Mouse (Mus musculus): ENCODE data around the gene Ttll1. TPM values are rescaled to one million over a fixed set of nuclear protein-coding genes. Genes with fewer than 3 reads are reported as not detected.

Gene Ttll1
- polyA plus RNA-seq, 1 experiment from 2014 or later, result 12.6 TPM

DNA sequence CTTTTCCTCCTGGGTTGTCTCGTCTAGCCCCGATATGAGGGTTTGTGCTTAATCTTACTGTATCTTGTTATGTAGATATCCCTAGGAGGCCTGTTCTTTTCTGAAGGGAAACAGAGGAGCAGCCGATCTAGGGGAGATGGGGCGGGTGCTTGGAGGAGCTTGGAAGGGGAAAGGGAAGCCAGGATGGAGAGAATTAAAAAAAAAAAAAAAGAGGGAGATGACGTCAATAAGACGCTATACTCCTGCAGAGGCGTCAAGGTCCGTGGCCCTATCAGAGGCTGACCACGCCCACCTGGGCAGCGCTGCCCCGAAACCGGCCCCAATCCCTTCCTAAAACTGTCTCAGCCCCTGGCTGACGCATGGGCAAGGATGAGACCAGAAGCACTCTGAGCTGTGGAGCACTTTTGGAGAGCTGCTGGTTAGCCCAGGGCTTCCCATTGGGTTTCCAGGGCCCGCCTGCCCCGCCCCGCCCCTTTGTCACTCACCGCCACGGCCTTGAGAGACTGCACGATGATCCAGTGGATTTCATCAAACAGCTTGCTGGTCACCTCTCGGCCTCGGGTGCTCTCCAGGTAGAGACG, 14.8 kb downstream of the Ttll1 start:
- 64% methylated on average over 22 of the region's 22 CpGs for WGBS
- Histone ChIP-seq H3K4me2 (ENCODE audit: low read length) (no peak overlapping the region), H3K9ac (ENCODE audit: low read length) (no peak overlapping the region), H3K4me1 (replicated peaks; ENCODE audit: control insufficient read depth, insufficient read depth, low read length) (no peaks in the 10 kb centered on the region), H3K36me3 (ENCODE audit: control insufficient read depth, insufficient read depth, low read length) (peaks cover 16% of the 10 kb centered on the region), H3K27me3 (replicated peaks; ENCODE audit: control insufficient read depth, insufficient read depth, low read length) (no peaks in the 10 kb centered on the region), H3K4me3 (ENCODE audit: low read depth, low read length) (no peak overlapping the region), H3K9me3 (ENCODE audit: control insufficient read depth, low read length) (no peaks in the 10 kb centered on the region), H3K27ac (ENCODE audit: low read depth) (no peak overlapping the region)
- DNase-seq (ENCODE audit: low spot score) (no peak), ATAC-seq (replicated peaks; ENCODE audit: low FRiP score, low TSS enrichment, low read depth) (no peak)

GRCm38 (mm10) chr15:83495195-83495594, 15.5 kb downstream of the Ttll1 start:
- ATAC-seq (replicated peaks; ENCODE audit: low FRiP score, low TSS enrichment, low read depth) (no peak), DNase-seq (ENCODE audit: low spot score) (no peak)
- Histone ChIP-seq H3K9ac (ENCODE audit: low read length) (no peak overlapping the region), H3K4me1 (replicated peaks; ENCODE audit: control insufficient read depth, insufficient read depth, low read length) (no peaks in the 10 kb centered on the region), H3K4me3 (ENCODE audit: low read depth, low read length) (no peak overlapping the region), H3K9me3 (ENCODE audit: control insufficient read depth, low read length) (no peaks in the 10 kb centered on the region), H3K27me3 (replicated peaks; ENCODE audit: control insufficient read depth, insufficient read depth, low read length) (no peaks in the 10 kb centered on the region), H3K36me3 (ENCODE audit: control insufficient read depth, insufficient read depth, low read length) (peaks cover 18% of the 10 kb centered on the region), H3K27ac (ENCODE audit: low read depth) (no peak overlapping the region), H3K4me2 (ENCODE audit: low read length) (no peak overlapping the region)
- WGBS, result 86% methylated on average over 3 of the region's 3 CpGs

GRCm38 (mm10) chr15:83494572-83494920, 16.1 kb downstream of the Ttll1 start:
- Histone ChIP-seq H3K9ac (ENCODE audit: low read length) (no peak overlapping the region), H3K4me2 (ENCODE audit: low read length) (no peak overlapping the region), H3K36me3 (ENCODE audit: control insufficient read depth, insufficient read depth, low read length) (peaks cover 18% of the 10 kb centered on the region), H3K4me1 (replicated peaks; ENCODE audit: control insufficient read depth, insufficient read depth, low read length) (no peaks in the 10 kb centered on the region), H3K9me3 (ENCODE audit: control insufficient read depth, low read length) (no peaks in the 10 kb centered on the region), H3K4me3 (ENCODE audit: low read depth, low read length) (no peak overlapping the region), H3K27ac (ENCODE audit: low read depth) (no peak overlapping the region), H3K27me3 (replicated peaks; ENCODE audit: control insufficient read depth, insufficient read depth, low read length) (no peaks in the 10 kb centered on the region)
- WGBS, result 57% methylated on average over 6 of the region's 6 CpGs
- DNase-seq (ENCODE audit: low spot score) (no peak), ATAC-seq (replicated peaks; ENCODE audit: low FRiP score, low TSS enrichment, low read depth) (no peak)

DNA sequence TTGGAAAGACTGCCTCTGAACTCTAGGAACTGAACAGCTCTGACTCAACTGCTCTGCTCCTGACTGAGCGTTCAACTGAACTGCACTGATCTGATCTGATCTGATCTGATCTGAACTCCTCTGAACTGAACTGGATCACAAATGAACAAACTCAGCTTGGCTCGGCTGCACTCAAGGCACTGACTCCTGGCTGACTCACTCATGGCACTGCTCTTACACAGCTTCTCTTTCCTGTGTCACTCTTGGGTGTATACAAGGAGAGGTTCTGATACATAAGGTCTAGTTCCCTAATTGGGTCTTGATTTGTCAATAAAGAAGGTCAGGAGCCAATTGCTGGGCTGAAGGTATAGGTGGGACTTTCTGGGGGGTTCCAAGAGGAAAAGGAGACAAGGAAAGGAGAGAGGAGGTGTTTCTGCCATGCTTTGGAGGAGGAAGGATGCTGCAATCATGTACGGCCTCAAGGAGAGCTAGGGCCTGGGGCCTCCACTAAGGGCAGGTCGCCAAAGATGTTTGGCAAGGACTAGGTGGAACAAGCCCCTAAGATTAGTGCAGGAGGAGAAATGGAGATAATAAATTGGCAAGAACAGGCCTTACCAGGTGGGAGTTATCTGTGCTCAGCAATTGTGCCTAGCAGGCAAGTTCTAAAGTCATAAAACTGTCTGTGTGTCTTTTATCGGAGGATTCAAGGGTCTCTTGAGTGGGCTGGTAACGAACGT, 16.7 kb downstream of the Ttll1 start:
- Histone ChIP-seq H3K9me3 (ENCODE audit: control insufficient read depth, low read length) (no peaks in the 10 kb centered on the region), H3K9ac (ENCODE audit: low read length) (no peak overlapping the region), H3K4me1 (replicated peaks; ENCODE audit: control insufficient read depth, insufficient read depth, low read length) (no peaks in the 10 kb centered on the region), H3K36me3 (ENCODE audit: control insufficient read depth, insufficient read depth, low read length) (peaks cover 18% of the 10 kb centered on the region), H3K4me2 (ENCODE audit: low read length) (no peak overlapping the region), H3K27ac (ENCODE audit: low read depth) (no peak overlapping the region), H3K4me3 (ENCODE audit: low read depth, low read length) (no peak overlapping the region), H3K27me3 (replicated peaks; ENCODE audit: control insufficient read depth, insufficient read depth, low read length) (no peaks in the 10 kb centered on the region)
- DNase-seq (ENCODE audit: low spot score), result no peak
- WGBS, result 67% methylated on average over 7 of the region's 7 CpGs
- ATAC-seq (replicated peaks; ENCODE audit: low FRiP score, low TSS enrichment, low read depth), result no peak

GRCm38 (mm10) chr15:83491891-83492290, 18.8 kb downstream of the Ttll1 start:
- Histone ChIP-seq H3K4me2 (ENCODE audit: low read length) (no peak overlapping the region), H3K9me3 (ENCODE audit: control insufficient read depth, low read length) (no peaks in the 10 kb centered on the region), H3K27ac (ENCODE audit: low read depth) (no peak overlapping the region), H3K4me1 (replicated peaks; ENCODE audit: control insufficient read depth, insufficient read depth, low read length) (no peaks in the 10 kb centered on the region), H3K4me3 (ENCODE audit: low read depth, low read length) (no peak overlapping the region), H3K36me3 (ENCODE audit: control insufficient read depth, insufficient read depth, low read length) (peaks cover 8% of the 10 kb centered on the region; the same call in 1 of the 2 replicates), H3K27me3 (replicated peaks; ENCODE audit: control insufficient read depth, insufficient read depth, low read length) (no peaks in the 10 kb centered on the region), H3K9ac (ENCODE audit: low read length) (no peak overlapping the region)
- DNase-seq (ENCODE audit: low spot score), result no peak
- WGBS, result 53% methylated on average over 5 of the region's 5 CpGs
- ATAC-seq (replicated peaks; ENCODE audit: low FRiP score, low TSS enrichment, low read depth), result no peak

GRCm38 (mm10) chr15:83489471-83489870, 21.2 kb downstream of the Ttll1 start:
- H3K4me2 ChIP-seq (ENCODE audit: low read length), result no peak overlapping the region
- WGBS, result 92% methylated on average over 20 of the region's 20 CpGs
- H3K27ac ChIP-seq (ENCODE audit: low read depth), result no peak overlapping the region
- DNase-seq (ENCODE audit: low spot score) (no peak), ATAC-seq (replicated peaks; ENCODE audit: low FRiP score, low TSS enrichment, low read depth) (no peak)
- no peaks in the 10 kb centered on the region for H3K27me3 ChIP-seq (replicated peaks; ENCODE audit: control insufficient read depth, insufficient read depth, low read length)
- peaks cover 5% of the 10 kb centered on the region; the same call in 1 of the 2 replicates for H3K36me3 ChIP-seq (ENCODE audit: control insufficient read depth, insufficient read depth, low read length)
- no peaks in the 10 kb centered on the region for H3K4me1 ChIP-seq (replicated peaks; ENCODE audit: control insufficient read depth, insufficient read depth, low read length)
- H3K9ac ChIP-seq (ENCODE audit: low read length), result no peak overlapping the region
- no peak overlapping the region for H3K4me3 ChIP-seq (ENCODE audit: low read depth, low read length)
- H3K9me3 ChIP-seq (ENCODE audit: control insufficient read depth, low read length), result no peaks in the 10 kb centered on the region

DNA sequence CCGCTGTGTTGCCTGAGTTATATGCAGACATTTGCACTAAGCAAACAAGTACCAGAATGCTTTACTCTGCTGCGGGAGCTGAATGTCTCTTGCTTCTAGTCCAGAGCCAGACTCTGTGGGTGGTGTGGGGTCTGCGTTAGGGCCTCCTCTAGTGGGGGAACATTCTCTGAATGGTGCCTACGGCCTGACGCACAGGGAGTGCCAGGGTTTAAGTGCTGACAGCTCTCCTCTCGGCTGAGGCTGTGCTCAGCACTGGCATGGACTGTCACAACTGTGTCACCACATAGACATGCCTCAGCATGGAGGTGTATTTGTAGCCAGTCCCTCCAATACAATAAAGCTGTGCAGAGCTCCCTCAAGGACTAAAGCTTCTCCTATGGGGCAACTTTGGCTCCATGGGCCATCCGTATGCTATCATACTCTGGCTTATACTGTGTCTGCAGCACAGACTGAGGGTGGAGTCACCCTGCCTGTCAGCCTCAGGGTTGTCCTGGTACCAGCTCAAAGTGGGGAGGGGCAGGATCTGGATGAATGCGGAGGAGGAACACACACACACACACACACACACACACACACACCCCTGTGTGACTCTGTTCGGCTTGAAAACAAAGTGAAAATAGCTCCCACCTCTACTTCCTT, 23.1 kb downstream of the Ttll1 start:
- DNase-seq (ENCODE audit: low spot score) (no peak), ATAC-seq (replicated peaks; ENCODE audit: low FRiP score, low TSS enrichment, low read depth) (0 out of 2 replicates have a peak, but pooled peaks have one; percentile 40)
- Histone ChIP-seq H3K4me2 (ENCODE audit: low read length) (no peak overlapping the region), H3K27ac (ENCODE audit: low read depth) (no peak overlapping the region), H3K9ac (ENCODE audit: low read length) (no peak overlapping the region), H3K4me1 (replicated peaks; ENCODE audit: control insufficient read depth, insufficient read depth, low read length) (no peaks in the 10 kb centered on the region), H3K9me3 (ENCODE audit: control insufficient read depth, low read length) (no peaks in the 10 kb centered on the region), H3K36me3 (ENCODE audit: control insufficient read depth, insufficient read depth, low read length) (peaks cover 8% of the 10 kb centered on the region), H3K27me3 (replicated peaks; ENCODE audit: control insufficient read depth, insufficient read depth, low read length) (no peaks in the 10 kb centered on the region), H3K4me3 (ENCODE audit: low read depth, low read length) (no peak overlapping the region)
- 80% methylated on average over 9 of the region's 9 CpGs for WGBS

DNA sequence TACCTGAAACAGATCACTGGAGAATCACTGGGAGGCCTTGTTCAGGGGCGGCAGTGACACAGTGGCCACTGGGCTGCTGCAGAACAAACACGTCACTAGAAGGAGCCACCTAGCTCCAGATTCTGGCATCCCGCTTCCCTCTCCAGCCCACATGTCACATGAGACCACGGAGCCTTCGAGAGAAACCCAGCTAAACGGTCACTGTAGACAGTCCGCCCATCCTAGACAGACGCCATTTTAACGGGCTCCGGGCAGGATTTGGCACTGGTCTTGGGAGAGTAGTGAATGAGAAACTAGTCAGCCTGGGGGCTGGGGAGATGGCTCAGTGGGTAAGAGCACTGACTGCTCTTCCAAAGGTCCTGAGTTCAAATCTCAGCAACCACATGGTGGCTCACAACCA, 26.4 kb downstream of the Ttll1 start:
- no peak overlapping the region for H3K4me3 ChIP-seq (ENCODE audit: low read depth, low read length)

More for the DNA sequence above, 26.4 kb downstream of the Ttll1 start:
- ATAC-seq (replicated peaks; ENCODE audit: low FRiP score, low TSS enrichment, low read depth) (no peak), DNase-seq (ENCODE audit: low spot score) (no peak)
- Histone ChIP-seq H3K36me3 (ENCODE audit: control insufficient read depth, insufficient read depth, low read length) (peaks cover 4% of the 10 kb centered on the region; the same call in 1 of the 2 replicates), H3K27me3 (replicated peaks; ENCODE audit: control insufficient read depth, insufficient read depth, low read length) (no peaks in the 10 kb centered on the region), H3K9ac (ENCODE audit: low read length) (no peak overlapping the region), H3K9me3 (ENCODE audit: control insufficient read depth, low read length) (no peaks in the 10 kb centered on the region), H3K27ac (ENCODE audit: low read depth) (no peak overlapping the region), H3K4me1 (replicated peaks; ENCODE audit: control insufficient read depth, insufficient read depth, low read length) (no peaks in the 10 kb centered on the region), H3K4me2 (ENCODE audit: low read length) (no peak overlapping the region)
- WGBS, result 93% methylated on average over 10 of the region's 10 CpGs
